In the genomic region with DNA sequence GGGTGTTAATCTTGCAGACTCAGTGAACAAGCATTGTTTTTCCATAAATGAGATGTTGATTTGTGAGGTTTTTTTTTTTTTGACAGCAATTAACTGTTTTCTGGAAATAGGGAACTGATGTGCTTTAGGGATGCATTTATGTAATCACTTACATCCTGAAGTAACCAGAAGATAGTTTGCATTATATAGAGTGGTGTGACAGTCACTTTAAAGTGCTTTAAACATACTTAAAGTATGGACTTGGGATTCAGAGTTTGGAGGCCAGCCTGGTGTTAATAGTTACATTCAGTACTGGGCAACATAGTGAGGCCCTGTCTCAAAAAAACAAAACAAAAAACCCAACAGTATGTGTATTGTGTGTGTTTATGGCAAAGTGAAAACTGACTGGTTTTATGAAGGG, we compare ENCODE assay signal across 8 mouse cellular contexts. TPM values are rescaled to one million over a fixed set of nuclear protein-coding genes. Genes with fewer than 3 reads are reported as not detected.
A peak's percentile ranks its signal among the peaks of the same experiment; 100 is the strongest.
DNase-seq lines count a peak whose midpoint lies in the region; ATAC-seq and TF ChIP-seq lines count a peak whose summit lies in the region.

No protein-coding gene starts in this region.

- H3K9me3 ChIP-seq in kidney, postnatal 0 days (replicated peaks; ENCODE audit: low read length), result no peaks in the 10 kb centered on the region
- no peaks in the 10 kb centered on the region for H3K9me3 ChIP-seq in embryonic facial prominence, embryonic 13.5 days
- H3K9me3 ChIP-seq in intestine, embryonic 15.5 days, result no peaks in the 10 kb centered on the region
- no peaks in the 10 kb centered on the region for H3K9me3 ChIP-seq in midbrain, postnatal 0 days (ENCODE audit: low read length)

- no peak for ATAC-seq in kidney, postnatal 0 days (replicated peaks; ENCODE audit: low FRiP score, low read depth)
- no peak for ATAC-seq in embryonic facial prominence, embryonic 13.5 days (ENCODE audit: insufficient number of reproducible peaks, insufficient read depth, low FRiP score, low TSS enrichment, low read depth)
- no peak for ATAC-seq in intestine, embryonic 15.5 days
- no peak for ATAC-seq in midbrain, postnatal 0 days (ENCODE audit: low FRiP score)

- H3K4me2 ChIP-seq in kidney, postnatal 0 days (ENCODE audit: low read length), result peak overlapping the region; percentile 45
- peak overlapping the region; percentile 73 for H3K4me2 ChIP-seq in embryonic facial prominence, embryonic 13.5 days
- peak overlapping the region; percentile 51 for H3K4me2 ChIP-seq in intestine, embryonic 15.5 days (replicated peaks)
- peak overlapping the region; percentile 56 for H3K4me2 ChIP-seq in midbrain, postnatal 0 days (ENCODE audit: low read depth, low read length, poor library complexity, severe bottlenecking)

- H3K9ac ChIP-seq in kidney, postnatal 0 days (ENCODE audit: low read depth, low read length), result peak overlapping the region; percentile 89
- peak overlapping the region; percentile 98; the same call in 1 of the 2 replicates for H3K9ac ChIP-seq in embryonic facial prominence, embryonic 13.5 days
- H3K9ac ChIP-seq in intestine, embryonic 15.5 days, result peak overlapping the region; percentile 95
- H3K9ac ChIP-seq in midbrain, postnatal 0 days (replicated peaks; ENCODE audit: low read length, poor library complexity, severe bottlenecking), result no peak overlapping the region

- H3K4me1 ChIP-seq in kidney, postnatal 0 days (replicated peaks; ENCODE audit: insufficient read depth, low read length), result no peaks in the 10 kb centered on the region
- peaks cover 12% of the 10 kb centered on the region for H3K4me1 ChIP-seq in embryonic facial prominence, embryonic 13.5 days
- peaks cover 3% of the 10 kb centered on the region for H3K4me1 ChIP-seq in intestine, embryonic 15.5 days (replicated peaks)
- H3K4me1 ChIP-seq in midbrain, postnatal 0 days (ENCODE audit: insufficient read depth, low read length), result no peaks in the 10 kb centered on the region

- H3K27ac ChIP-seq in kidney, postnatal 0 days, result no peak overlapping the region
- no peak overlapping the region for H3K27ac ChIP-seq in embryonic facial prominence, embryonic 13.5 days
- H3K27ac ChIP-seq in intestine, embryonic 15.5 days, result no peak overlapping the region
- no peak overlapping the region for H3K27ac ChIP-seq in midbrain, postnatal 0 days (ENCODE audit: low read depth, low read length)

- H3K4me3 ChIP-seq in kidney, postnatal 0 days (replicated peaks; ENCODE audit: low read depth, low read length), result peak overlapping the region; percentile 74
- peak overlapping the region; percentile 86 for H3K4me3 ChIP-seq in embryonic facial prominence, embryonic 13.5 days
- peak overlapping the region; percentile 90 for H3K4me3 ChIP-seq in intestine, embryonic 15.5 days (replicated peaks)
- H3K4me3 ChIP-seq in midbrain, postnatal 0 days (ENCODE audit: low read depth, low read length), result peak overlapping the region; percentile 87

- H3K36me3 ChIP-seq in kidney, postnatal 0 days (ENCODE audit: insufficient read depth, low read length), result peaks cover 25% of the 10 kb centered on the region
- H3K36me3 ChIP-seq in embryonic facial prominence, embryonic 13.5 days, result peaks cover 34% of the 10 kb centered on the region
- peaks cover 26% of the 10 kb centered on the region for H3K36me3 ChIP-seq in intestine, embryonic 15.5 days
- H3K36me3 ChIP-seq in midbrain, postnatal 0 days (ENCODE audit: insufficient read depth, low read length), result peaks cover 13% of the 10 kb centered on the region

- H3K27me3 ChIP-seq in kidney, postnatal 0 days (ENCODE audit: insufficient read depth, low read length), result no peaks in the 10 kb centered on the region
- H3K27me3 ChIP-seq in embryonic facial prominence, embryonic 13.5 days, result no peaks in the 10 kb centered on the region
- no peaks in the 10 kb centered on the region for H3K27me3 ChIP-seq in intestine, embryonic 15.5 days (replicated peaks)
- no peaks in the 10 kb centered on the region for H3K27me3 ChIP-seq in midbrain, postnatal 0 days (ENCODE audit: insufficient read depth, low read length)

- DNase-seq in kidney, postnatal 0 days (ENCODE audit: low spot score), result no peak
- no peak for DNase-seq in kidney, postnatal 25 days
- no peak for DNase-seq in midbrain, postnatal 0 days (ENCODE audit: low spot score)
- no peak for DNase-seq in frontal cortex, postnatal 10 days (ENCODE audit: low spot score in 2 of 2)
- no peak for DNase-seq in testis, postnatal 14 days (ENCODE audit: low spot score)
- DNase-seq in cerebellum, adult 11 months, result no peak

- TF ChIP-seq CTCF in kidney, postnatal 0 days (IDR thresholded peaks at IDR 0.05; ENCODE audit: low read depth), result no peak
- no peak for TF ChIP-seq CTCF in midbrain, postnatal 0 days (IDR thresholded peaks at IDR 0.05)

RNA-seq across cellular contexts. Expression of a gene that starts 1.4 kb away (rescaled TPM):
- 185 and 191 TPM in 2 replicates for polyA plus RNA-seq in kidney, postnatal 0 days (2015; fragmentation: Nextera tagmentation; extraction: Ambion mirVana)
- 262 and 269 TPM in 2 replicates for polyA plus RNA-seq in embryonic facial prominence, embryonic 13.5 days (2015; fragmentation: Nextera tagmentation; extraction: Ambion mirVana)
- polyA plus RNA-seq in intestine, embryonic 15.5 days (2015; fragmentation: Nextera tagmentation; extraction: Ambion mirVana), result 178 and 182 TPM in 2 replicates
- total RNA-seq in midbrain, postnatal 0 days (2014; rRNA removed), result 150 and 181 TPM in 2 replicates
- 90.3 and 103 TPM in 2 replicates for polyA plus RNA-seq in midbrain, postnatal 0 days (2015; fragmentation: Nextera tagmentation; extraction: Ambion mirVana)

RNA-seq across cellular contexts. Expression of a gene that starts 12.9 kb away (rescaled TPM):
- 109 and 117 TPM in 2 replicates for polyA plus RNA-seq in kidney, postnatal 0 days (2015; fragmentation: Nextera tagmentation; extraction: Ambion mirVana)
- 74.8 and 79.2 TPM in 2 replicates for polyA plus RNA-seq in embryonic facial prominence, embryonic 13.5 days (2015; fragmentation: Nextera tagmentation; extraction: Ambion mirVana)
- 140 and 141 TPM in 2 replicates for polyA plus RNA-seq in intestine, embryonic 15.5 days (2015; fragmentation: Nextera tagmentation; extraction: Ambion mirVana)
- 23.1 and 23.2 TPM in 2 replicates for total RNA-seq in midbrain, postnatal 0 days (2014; rRNA removed)
- polyA plus RNA-seq in midbrain, postnatal 0 days (2015; fragmentation: Nextera tagmentation; extraction: Ambion mirVana), result 93.5 and 99.1 TPM in 2 replicates

RNA-seq across cellular contexts. Expression of a gene that starts 26.6 kb away (rescaled TPM):
- 0.46 and 0.80 TPM in 2 replicates for polyA plus RNA-seq in kidney, postnatal 0 days (2015; fragmentation: Nextera tagmentation; extraction: Ambion mirVana)
- polyA plus RNA-seq in embryonic facial prominence, embryonic 13.5 days (2015; fragmentation: Nextera tagmentation; extraction: Ambion mirVana), result not detected in 2 replicates
- polyA plus RNA-seq in intestine, embryonic 15.5 days (2015; fragmentation: Nextera tagmentation; extraction: Ambion mirVana), result 0.54 and 1.2 TPM in 2 replicates
- total RNA-seq in midbrain, postnatal 0 days (2014; rRNA removed), result 0.38 and 0.85 TPM in 2 replicates
- polyA plus RNA-seq in midbrain, postnatal 0 days (2015; fragmentation: Nextera tagmentation; extraction: Ambion mirVana), result 0.60 and 1.0 TPM in 2 replicates

RNA-seq across cellular contexts. Expression of a gene that starts 31.8 kb away (rescaled TPM):
- polyA plus RNA-seq in kidney, postnatal 0 days (2015; fragmentation: Nextera tagmentation; extraction: Ambion mirVana), result 1.8 TPM in 1 of 2 replicates, not detected in the other
- polyA plus RNA-seq in embryonic facial prominence, embryonic 13.5 days (2015; fragmentation: Nextera tagmentation; extraction: Ambion mirVana), result 5.2 and 9.0 TPM in 2 replicates
- 5.4 TPM in 1 of 2 replicates, not detected in the other for polyA plus RNA-seq in intestine, embryonic 15.5 days (2015; fragmentation: Nextera tagmentation; extraction: Ambion mirVana)
- total RNA-seq in midbrain, postnatal 0 days (2014; rRNA removed), result not detected in 2 replicates
- polyA plus RNA-seq in midbrain, postnatal 0 days (2015; fragmentation: Nextera tagmentation; extraction: Ambion mirVana), result 15.9 and 18.2 TPM in 2 replicates

RNA-seq across cellular contexts. Expression of a gene that starts 45.1 kb away (rescaled TPM):
- polyA plus RNA-seq in kidney, postnatal 0 days (2015; fragmentation: Nextera tagmentation; extraction: Ambion mirVana), result 7.8 and 8.1 TPM in 2 replicates
- 24.1 and 25.2 TPM in 2 replicates for polyA plus RNA-seq in embryonic facial prominence, embryonic 13.5 days (2015; fragmentation: Nextera tagmentation; extraction: Ambion mirVana)
- polyA plus RNA-seq in intestine, embryonic 15.5 days (2015; fragmentation: Nextera tagmentation; extraction: Ambion mirVana), result 10.8 and 11.0 TPM in 2 replicates
- total RNA-seq in midbrain, postnatal 0 days (2014; rRNA removed), result 73.3 and 82.1 TPM in 2 replicates
- 49.7 and 50.1 TPM in 2 replicates for polyA plus RNA-seq in midbrain, postnatal 0 days (2015; fragmentation: Nextera tagmentation; extraction: Ambion mirVana)
